Mouse (Mus musculus) yolk sac, embryonic 10.5 days (tissue): ENCODE results near the gene Tgfbr2.
"Not testable (repeated sequence)": the region's sequence is repeated elsewhere in the genome, so short reads cannot be mapped to it uniquely, and the experiment has no call there.

Experiments used
- DNase-seq: peaks from one replicate; pipeline ENCODE4 v3.0.0-alpha.2; 2017; ENCODE audit warnings: low spot score

The Tgfbr2 gene

DNA sequence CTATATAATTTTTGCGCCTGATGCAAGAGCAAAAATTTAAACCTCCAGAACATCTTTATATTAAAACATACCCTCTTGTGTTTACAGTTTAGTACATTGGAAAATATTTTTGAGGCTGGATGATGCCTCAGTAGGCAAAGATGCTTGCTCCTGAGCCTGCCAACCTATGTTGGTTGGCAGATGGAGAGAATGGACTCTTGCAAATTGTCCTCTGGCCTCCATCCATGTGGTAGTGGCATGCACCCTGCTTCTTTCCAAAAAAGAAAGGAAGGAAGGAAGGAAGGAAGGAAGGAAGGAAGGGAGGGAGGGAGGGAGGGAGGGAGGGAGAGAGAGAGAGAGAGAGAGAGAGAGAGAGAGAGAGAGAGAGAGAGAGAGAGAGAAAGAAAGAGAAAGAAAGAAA lies 103.6 kb downstream of the Tgfbr2 start:
- not testable (repeated sequence) for DNase-seq

DNA sequence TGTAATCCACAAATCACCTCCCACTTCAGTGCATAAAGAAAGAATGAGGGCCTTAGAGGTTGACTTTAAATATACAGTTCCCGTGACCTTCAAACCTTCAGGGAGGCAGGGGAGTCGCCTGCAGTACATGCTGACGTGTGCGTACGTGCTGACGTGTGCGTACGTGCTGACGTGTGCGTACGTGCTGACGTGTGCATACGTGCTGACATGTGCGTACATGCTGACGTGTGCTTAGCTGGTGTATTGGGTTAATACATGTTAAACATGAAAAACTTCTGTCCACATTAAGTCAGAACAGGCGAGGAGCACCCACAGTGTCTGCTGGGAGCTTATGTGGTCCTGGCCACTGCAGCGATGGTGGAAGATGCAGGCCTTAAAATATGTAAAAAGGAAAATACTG lies 110.4 kb downstream of the Tgfbr2 start:
- no peak for DNase-seq

DNA sequence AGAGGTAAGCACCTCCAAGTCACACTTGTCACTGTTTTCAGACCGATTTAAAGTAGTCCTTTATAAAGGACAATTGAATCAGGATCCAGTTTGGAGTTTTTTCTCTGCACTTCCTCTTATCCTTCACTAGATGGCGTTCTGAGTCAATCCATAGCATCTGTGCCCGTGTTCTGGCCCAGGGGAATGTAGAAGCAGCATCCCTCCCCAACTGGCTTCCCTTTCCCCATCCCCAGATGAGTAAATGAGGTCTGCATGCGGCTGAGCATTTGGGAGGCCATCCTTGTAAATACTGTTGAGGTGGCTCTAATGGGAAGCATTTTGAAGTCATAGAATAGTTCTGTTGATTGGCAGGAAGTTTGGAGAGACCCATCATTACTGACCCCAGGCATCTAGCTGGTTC lies 114.5 kb downstream of the Tgfbr2 start:
- DNase-seq: no peak

DNA sequence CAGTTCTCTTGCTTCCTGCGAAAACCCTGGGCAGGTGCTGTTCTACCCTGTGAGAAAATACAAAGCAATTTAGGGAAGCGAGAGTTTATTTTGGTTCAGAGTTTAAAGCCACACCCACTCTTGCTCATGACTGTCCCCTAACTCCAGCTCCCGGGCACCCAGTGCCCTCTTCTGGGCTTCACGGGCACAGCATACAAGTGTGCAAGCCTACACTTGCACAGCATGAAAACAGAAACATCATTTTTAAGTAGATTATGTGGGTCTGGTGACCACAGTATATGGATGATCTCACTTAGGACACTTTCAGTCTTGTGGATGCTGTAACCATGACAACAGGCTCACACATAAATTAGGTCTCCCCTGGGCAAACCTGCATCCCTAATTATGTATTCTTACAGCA lies 116.0 kb downstream of the Tgfbr2 start:
- no peak for DNase-seq

DNA sequence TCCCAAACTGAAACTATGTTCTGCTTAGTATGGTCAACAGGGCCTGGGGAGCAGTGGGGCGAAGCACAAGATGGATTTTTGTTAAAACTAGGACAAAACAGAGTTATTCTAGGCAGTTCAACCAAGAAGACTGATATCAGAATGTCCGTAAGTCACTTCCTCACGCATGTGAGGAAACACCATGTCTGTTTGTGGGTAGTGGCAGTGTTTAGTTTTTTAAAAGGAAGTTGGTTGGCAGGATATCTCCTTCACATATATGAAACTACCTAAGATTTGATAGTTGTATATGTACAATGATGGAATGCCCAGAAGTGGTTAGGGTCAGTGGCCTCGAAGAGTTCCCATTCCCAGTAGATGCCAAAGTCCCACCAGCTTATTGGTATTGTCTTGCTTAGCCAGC lies 116.7 kb downstream of the Tgfbr2 start:
- no peak for DNase-seq

DNA sequence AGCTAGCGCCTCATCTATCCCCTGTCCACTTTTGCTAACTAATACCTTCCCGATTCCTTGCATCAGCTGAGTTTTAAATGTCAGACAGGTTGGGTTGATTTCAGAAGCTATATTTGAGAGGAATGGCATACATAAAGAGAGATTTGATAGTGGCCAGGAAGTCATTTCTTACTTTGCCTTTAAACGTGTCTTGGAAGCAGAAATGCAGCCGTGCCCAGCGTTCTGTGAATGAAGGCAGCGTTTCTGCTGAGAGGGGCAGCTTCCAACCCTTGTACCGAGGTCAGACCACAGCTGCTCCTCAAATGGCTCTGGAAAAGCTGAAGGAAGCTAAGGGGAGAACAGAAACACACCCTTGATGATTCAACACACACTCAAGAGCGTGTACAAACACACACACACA lies 121.2 kb downstream of the Tgfbr2 start:
- DNase-seq: no peak

DNA sequence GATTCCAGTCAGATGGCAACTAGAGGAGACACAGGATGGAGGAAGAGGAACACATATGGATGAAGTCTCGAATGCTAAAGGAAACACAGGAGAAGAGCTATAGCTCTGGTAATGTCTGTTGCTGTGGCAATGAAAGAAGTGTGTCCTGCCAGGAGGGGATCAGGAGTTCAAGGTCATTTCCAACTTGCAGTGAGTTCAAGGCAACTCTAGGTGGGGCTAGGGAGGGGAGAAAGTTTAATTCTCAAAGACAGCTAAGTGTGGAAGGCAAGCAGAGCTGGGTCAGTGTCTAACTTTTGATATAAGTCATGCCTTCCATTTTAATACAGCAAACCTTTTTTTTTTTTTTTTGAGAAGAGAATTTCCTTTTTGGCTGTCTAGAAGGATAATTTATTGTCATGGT lies 125.2 kb downstream of the Tgfbr2 start:
- DNase-seq: no peak

DNA sequence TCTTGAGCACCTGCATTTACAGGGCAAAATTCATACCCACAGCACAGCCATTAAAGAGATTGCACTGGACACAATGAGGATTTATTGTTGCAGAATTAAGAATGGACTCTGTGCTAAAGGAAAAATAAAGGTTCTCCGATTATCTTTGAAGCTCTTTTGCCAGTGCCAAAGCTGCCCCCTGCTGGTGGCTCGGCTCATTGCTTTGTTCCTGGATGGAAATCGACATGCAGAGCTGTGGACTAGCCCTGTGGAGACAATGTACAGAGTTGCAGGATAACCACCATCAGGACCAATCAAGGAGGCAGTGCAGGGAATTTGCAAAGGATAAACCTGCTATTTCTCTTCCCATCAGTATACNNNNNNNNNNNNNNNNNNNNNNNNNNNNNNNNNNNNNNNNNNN lies 133.4 kb downstream of the Tgfbr2 start:
- peak; percentile 49 for DNase-seq

DNA sequence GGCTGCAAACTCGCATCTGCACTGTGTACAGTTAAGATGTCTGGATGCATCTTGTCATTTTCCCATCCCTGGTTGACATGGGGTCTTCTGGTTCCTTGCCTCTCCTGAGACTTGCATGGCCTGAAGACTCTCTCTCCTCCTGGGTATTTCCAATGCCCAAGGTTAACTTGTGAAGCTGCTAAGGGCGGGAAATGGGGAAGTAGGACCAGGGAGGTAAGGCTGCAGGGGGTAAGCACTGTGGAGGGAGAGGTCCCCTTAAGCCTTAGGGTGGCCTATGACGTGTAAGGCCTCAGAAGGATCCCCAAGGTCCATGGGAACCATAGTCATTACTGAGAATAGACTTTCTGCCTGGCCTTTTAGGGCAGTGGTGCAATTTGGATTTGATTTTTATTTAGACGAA lies 133.8 kb downstream of the Tgfbr2 start:
- no peak for DNase-seq

DNA sequence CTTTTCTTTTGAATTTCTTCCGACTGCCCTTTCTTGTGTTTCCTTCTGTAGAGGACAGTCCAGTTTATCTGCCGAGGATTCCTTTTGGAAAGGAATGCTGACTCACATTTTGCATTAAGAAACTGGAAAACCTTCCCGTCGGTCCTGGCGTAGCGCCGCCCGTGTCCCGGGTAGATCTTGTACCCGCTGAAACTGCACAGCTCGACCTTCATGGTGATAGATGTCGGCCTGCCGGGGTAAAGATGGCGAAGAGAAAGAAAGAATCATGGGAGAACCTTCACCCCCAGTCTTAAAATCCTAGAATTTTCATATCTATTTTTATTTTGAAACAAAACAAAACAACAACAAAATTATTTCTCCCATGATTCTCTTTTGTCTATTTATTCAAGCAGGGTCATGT lies 134.3 kb downstream of the Tgfbr2 start:
- DNase-seq: not testable (repeated sequence)

DNA sequence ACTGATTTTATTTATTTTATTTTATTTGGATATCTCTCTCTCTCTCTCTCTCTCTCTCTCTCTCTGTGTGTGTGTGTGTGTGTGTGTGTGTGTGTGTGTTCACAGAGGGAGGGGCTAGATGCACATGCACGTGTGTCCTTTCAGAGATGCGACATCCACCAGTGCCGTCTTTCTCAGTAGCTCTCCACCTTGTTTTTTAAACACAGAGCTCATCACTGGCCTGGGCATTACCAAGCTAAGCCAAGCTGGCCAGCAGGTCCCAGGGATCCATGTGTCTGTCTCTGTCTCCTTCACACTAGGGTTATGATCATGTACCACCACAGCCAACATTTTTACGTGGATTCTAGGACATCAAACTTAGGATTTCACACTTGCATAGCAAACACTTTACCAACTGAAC lies 135.2 kb downstream of the Tgfbr2 start:
- no peak for DNase-seq

DNA sequence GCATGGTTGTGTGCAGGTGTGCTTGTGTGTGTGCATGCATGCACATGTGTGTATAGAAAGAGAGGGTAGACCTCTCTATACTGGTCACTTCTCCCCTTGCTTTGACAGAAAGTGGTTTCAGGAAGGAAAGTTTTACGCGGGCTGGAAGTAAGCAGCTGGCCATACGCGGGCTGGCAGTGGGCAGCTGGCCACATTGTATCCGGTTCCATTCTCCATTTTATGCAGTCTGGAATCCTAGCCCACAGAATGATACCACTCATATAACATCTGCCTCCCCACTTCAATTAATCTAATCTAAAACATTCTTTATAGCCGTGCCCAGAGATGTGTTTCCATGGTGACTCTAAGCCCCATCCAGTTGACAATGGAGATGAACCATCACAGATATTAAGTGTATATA lies 136.9 kb downstream of the Tgfbr2 start:
- DNase-seq: no peak
